Mouse (Mus musculus) 3T3-L1 (cell line): ENCODE data around the gene Pgm5.
A peak's percentile ranks its signal among the peaks of the same experiment; 100 is the strongest.

Source experiments
- DNase-seq: peaks from one replicate; pipeline ENCODE4 v3.0.0-alpha.2; 2015; ENCODE audit warnings: low read depth, low spot score

Pgm5 gene

GRCm38 (mm10) chr19:24770345-24770744 lies 91.3 kb downstream of the Pgm5 start:
- no peak for DNase-seq

GRCm38 (mm10) chr19:24767401-24767800 lies 94.3 kb downstream of the Pgm5 start:
- no peak for DNase-seq

GRCm38 (mm10) chr19:24762473-24763149 lies 99.0 kb downstream of the Pgm5 start:
- DNase-seq: no peak

- no peak for DNase-seq
These were observed 105.0 kb downstream of the Pgm5 start for GRCm38 (mm10) chr19:24756627-24757026.

- no peak for DNase-seq
These were observed 107.2 kb downstream of the Pgm5 start for GRCm38 (mm10) chr19:24754440-24754785.

- no peak for DNase-seq
These were observed 107.8 kb downstream of the Pgm5 start for GRCm38 (mm10) chr19:24753617-24754439.

GRCm38 (mm10) chr19:24752873-24753538 lies 108.6 kb downstream of the Pgm5 start:
- no peak for DNase-seq

- DNase-seq: peak; percentile 66
These were observed 115.3 kb downstream of the Pgm5 start for GRCm38 (mm10) chr19:24746266-24746875.

- DNase-seq: no peak
These were observed 119.0 kb downstream of the Pgm5 start for GRCm38 (mm10) chr19:24742606-24743005.

- no peak for DNase-seq
These were observed 122.9 kb downstream of the Pgm5 start for GRCm38 (mm10) chr19:24738786-24739185.

GRCm38 (mm10) chr19:24738026-24738425 lies 123.6 kb downstream of the Pgm5 start:
- DNase-seq: no peak

- peak; percentile 48 for DNase-seq
These were observed 126.0 kb downstream of the Pgm5 start for GRCm38 (mm10) chr19:24735484-24736128.

GRCm38 (mm10) chr19:24730661-24731060 lies 131.0 kb downstream of the Pgm5 start:
- peak; percentile 90 for DNase-seq

- DNase-seq: no peak
These were observed 137.3 kb downstream of the Pgm5 start for GRCm38 (mm10) chr19:24724362-24724761.

GRCm38 (mm10) chr19:24720448-24720847 lies 141.2 kb downstream of the Pgm5 start:
- peak; percentile 95 for DNase-seq

- DNase-seq: no peak
These were observed 142.2 kb downstream of the Pgm5 start for GRCm38 (mm10) chr19:24719504-24719903.

- peak; percentile 90 for DNase-seq
These were observed 143.6 kb downstream of the Pgm5 start for GRCm38 (mm10) chr19:24718021-24718420.

GRCm38 (mm10) chr19:24716303-24717097 lies 145.2 kb downstream of the Pgm5 start:
- no peak for DNase-seq

GRCm38 (mm10) chr19:24708032-24708431 lies 153.6 kb downstream of the Pgm5 start:
- DNase-seq: no peak

GRCm38 (mm10) chr19:24707071-24707906 lies 154.4 kb downstream of the Pgm5 start:
- no peak for DNase-seq
